Mouse (Mus musculus) small intestine, adult 2 months (tissue): ENCODE measurements around the gene Hs6st3.

Experiments used
- CTCF ChIP-seq: fragments of 200-500 bp; IDR thresholded peaks from 2 replicates; pipeline ENCODE4 v1.5.1; 2012; ENCODE audit warnings: low read depth, mild to moderate bottlenecking, control low read depth, inconsistent platforms, low read length, moderate library complexity, mixed read lengths; ENCODE audit not compliant: insufficient replicate concordance, insufficient read length; ENCODE audit errors: extremely low read depth
- POLR2A ChIP-seq: fragments of 200-500 bp; IDR thresholded peaks from 2 replicates; pipeline ENCODE4 v1.6.1; 2012; ENCODE audit warnings: low read depth, mild to moderate bottlenecking, control low read depth, inconsistent platforms, low read length, moderate library complexity

- TF ChIP-seq CTCF (no peak), POLR2A (no peak)
These were observed 633.9 kb downstream of the Hs6st3 start for GRCm38 (mm10) chr14:119772040-119772439.
